Mouse (Mus musculus): ENCODE data around the gene Gm4070. TPM values are rescaled to one million over a fixed set of nuclear protein-coding genes. Genes with fewer than 3 reads are reported as not detected.

The Gm4070 gene
- polyA plus RNA-seq (2017; shearing (Covaris generic)), result 369 TPM

GRCm38 (mm10) chr7:105953812-105954211 is at the start of gene Gm4070:
Gene Gm4070, minus strand, starts transcription at chr7:105953967.

Other genes with a start within 250 kb of the Gm4070 start
- gene Ilk, start 217.4 kb downstream of the Gm4070 start, polyA plus RNA-seq (2017; shearing (Covaris generic)), result 215 TPM
- 37.0 TPM for gene Rrp8, start 216.6 kb downstream of the Gm4070 start, polyA plus RNA-seq (2017; shearing (Covaris generic))
- 18.6 TPM for gene Taf10, start 209.6 kb downstream of the Gm4070 start, polyA plus RNA-seq (2017; shearing (Covaris generic))
- gene Tpp1, start 201.7 kb downstream of the Gm4070 start, polyA plus RNA-seq (2017; shearing (Covaris generic)), result 127 TPM
- gene Dchs1, start 166.3 kb downstream of the Gm4070 start, polyA plus RNA-seq (2017; shearing (Covaris generic)), result not detected
- gene Mrpl17, start 142.9 kb downstream of the Gm4070 start, polyA plus RNA-seq (2017; shearing (Covaris generic)), result 160 TPM

All from activated CD4-positive, CD25-positive, alpha-beta regulatory T cell, adult 9 weeks (primary cell).